Mouse (Mus musculus): ENCODE data around the gene Pter. TPM values are rescaled to one million over a fixed set of nuclear protein-coding genes. Genes with fewer than 3 reads are reported as not detected.

Gene Pter
- total RNA-seq (2021) (10 to 100 TPM; 12.1 to 13.6 TPM), polyA plus RNA-seq (2012; rRNA removed) (1.4 and 3.5 TPM in 2 replicates)
- long read RNA-seq, partial matches to known transcripts, result 0 of 10 reads
- long read RNA-seq, other reads (novel, unspliced or antisense), result 4 of 10 reads

GRCm38 (mm10) chr2:12923804-12924591, at the start of gene Pter:
Gene Pter (plus strand): TSS chr2:12924041.
- peak; percentile 94 for DNase-seq

GRCm38 (mm10) chr2:12874232-12874631, 49.6 kb upstream of the Pter start:
- DNase-seq, result no peak

- DNase-seq, result no peak
Observed at GRCm38 (mm10) chr2:12879492-12879891, 44.3 kb upstream of the Pter start.

- DNase-seq, result no peak
Observed at GRCm38 (mm10) chr2:12881009-12881408, 42.8 kb upstream of the Pter start.

- DNase-seq, result no peak
Observed at GRCm38 (mm10) chr2:12883276-12883914, 40.4 kb upstream of the Pter start.

GRCm38 (mm10) chr2:12887015-12887414, 36.8 kb upstream of the Pter start:
- no peak for DNase-seq

- no peak for DNase-seq
Observed at GRCm38 (mm10) chr2:12905786-12906185, 18.1 kb upstream of the Pter start.

- DNase-seq, result no peak
Observed at GRCm38 (mm10) chr2:12925643-12926042, 1.8 kb downstream of the Pter start.

GRCm38 (mm10) chr2:12930338-12930737, 6.5 kb downstream of the Pter start:
- DNase-seq, result no peak

- no peak for DNase-seq
Observed at GRCm38 (mm10) chr2:12933905-12934304, 10.1 kb downstream of the Pter start.

- DNase-seq, result no peak
Observed at GRCm38 (mm10) chr2:12935286-12935685, 11.4 kb downstream of the Pter start.

GRCm38 (mm10) chr2:12937461-12938217, 13.8 kb downstream of the Pter start:
- no peak for DNase-seq

GRCm38 (mm10) chr2:12938641-12939040, 14.8 kb downstream of the Pter start:
- no peak for DNase-seq

GRCm38 (mm10) chr2:12956703-12957424, 33.0 kb downstream of the Pter start:
- DNase-seq, result no peak

GRCm38 (mm10) chr2:12970049-12970724, 46.3 kb downstream of the Pter start:
- DNase-seq, result no peak

- DNase-seq, result no peak
Observed at GRCm38 (mm10) chr2:12973752-12974151, 49.9 kb downstream of the Pter start.

GRCm38 (mm10) chr2:12977367-12977766, 53.5 kb downstream of the Pter start:
- DNase-seq, result no peak

- no peak for DNase-seq
Observed at GRCm38 (mm10) chr2:12978771-12979170, 54.9 kb downstream of the Pter start.

GRCm38 (mm10) chr2:12984901-12985732, 61.3 kb downstream of the Pter start:
- DNase-seq, result no peak

- no peak for DNase-seq
Observed at GRCm38 (mm10) chr2:13000026-13000425, 76.2 kb downstream of the Pter start.

Data from adrenal gland, adult 2 months (tissue).